Mouse (Mus musculus) duodenum, adult 2 months (tissue): ENCODE results near the gene Skida1. TPM values are rescaled to one million over a fixed set of nuclear protein-coding genes. Genes with fewer than 3 reads are reported as not detected.

ENCODE experiments used
- polyA plus RNA-seq: library from polyadenylated mRNA; depleted of rRNA; stranded (reverse); fragments of >200 nt; gene quantifications from 2 replicates; pipeline ENCODE4 v1.2.3, GENCODE M21; 2012; ENCODE audit warnings: low replicate concordance; rRNA removed

Gene Skida1
- polyA plus RNA-seq: 0.45 and 0.65 TPM in 2 replicates

GRCm38 (mm10) chr2:18048453-18049075 lies at the start of gene Skida1:
Gene Skida1 (minus strand): TSS chr2:18049051.

GRCm38 (mm10) chr2:18055016-18055928 lies 6.4 kb upstream of the Skida1 start, which contains the start of gene Mllt10:
Gene Mllt10 (plus strand): TSS chr2:18055237.

GRCm38 (mm10) chr2:18037491-18037890 lies 11.4 kb downstream of the Skida1 start, which contains the start of gene A930004D18Rik:
Gene A930004D18Rik (minus strand): TSS chr2:18037737.

GRCm38 (mm10) chr2:17996858-17997257 lies 52.0 kb downstream of the Skida1 start, which contains the start of gene H2al2a:
Gene H2al2a (minus strand): TSS chr2:17996958.

Other genes starting within 250 kb of the Skida1 start
- gene H2al2a, start 52.1 kb downstream of the Skida1 start, polyA plus RNA-seq: not detected in 2 replicates
- 0.04 and 0.86 TPM in 2 replicates for gene A930004D18Rik, start 11.3 kb downstream of the Skida1 start, polyA plus RNA-seq
- gene Mllt10, start 6.2 kb upstream of the Skida1 start, polyA plus RNA-seq: 14.9 and 19.0 TPM in 2 replicates